Mouse (Mus musculus) induced T-regulatory cell, adult 2 months (primary cell): ENCODE measurements around the gene Nagpa.
"Not testable (repeated sequence)": the region's sequence is repeated elsewhere in the genome, so short reads cannot be mapped to it uniquely, and the experiment has no call there.

Experiments used
- DNase-seq: peaks from one replicate; pipeline ENCODE4 v3.0.0-alpha.2; 2012; ENCODE audit warnings: low read depth

Gene Nagpa

DNA sequence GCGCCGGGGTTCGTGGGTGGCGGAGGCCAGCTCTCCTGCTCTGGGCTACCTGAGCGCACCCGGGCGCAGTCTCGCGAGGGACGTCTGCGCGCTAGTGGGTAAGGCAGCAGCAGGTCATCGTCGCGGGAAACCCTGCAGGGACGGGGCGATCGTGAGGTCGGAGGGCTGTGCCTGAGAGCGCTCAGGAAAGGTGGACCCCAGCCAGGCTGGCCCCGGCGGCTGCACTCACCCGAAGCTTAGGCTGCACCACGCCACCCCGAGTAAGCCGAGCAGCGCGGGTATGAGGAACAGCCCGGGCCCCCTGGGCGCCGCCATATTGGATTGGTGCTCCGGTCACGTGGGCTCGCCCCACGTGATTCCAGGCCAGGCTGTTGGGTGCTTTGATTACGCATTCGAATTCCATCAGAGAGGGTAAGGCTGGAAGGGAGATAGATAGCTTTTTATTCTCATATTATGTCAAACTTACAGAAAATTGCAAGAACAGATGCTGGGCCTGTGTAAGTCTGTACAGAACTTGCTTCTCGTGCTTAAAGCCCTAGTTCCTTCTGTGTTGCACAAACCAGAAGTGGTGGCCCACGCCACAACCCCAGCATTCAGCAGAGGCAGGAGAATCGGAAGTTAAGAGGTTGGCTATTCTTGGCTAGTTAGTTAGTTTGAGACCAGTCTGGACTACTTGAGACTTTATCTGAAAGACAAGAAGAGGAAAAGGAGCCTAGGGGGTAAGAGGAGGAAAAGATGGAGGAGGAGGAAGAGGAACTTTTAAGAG, at the start of gene Nagpa:
Nagpa (minus strand) TSS at position 345 of the 766 bp plus-strand sequence.
- DNase-seq = peak; percentile 88

DNA sequence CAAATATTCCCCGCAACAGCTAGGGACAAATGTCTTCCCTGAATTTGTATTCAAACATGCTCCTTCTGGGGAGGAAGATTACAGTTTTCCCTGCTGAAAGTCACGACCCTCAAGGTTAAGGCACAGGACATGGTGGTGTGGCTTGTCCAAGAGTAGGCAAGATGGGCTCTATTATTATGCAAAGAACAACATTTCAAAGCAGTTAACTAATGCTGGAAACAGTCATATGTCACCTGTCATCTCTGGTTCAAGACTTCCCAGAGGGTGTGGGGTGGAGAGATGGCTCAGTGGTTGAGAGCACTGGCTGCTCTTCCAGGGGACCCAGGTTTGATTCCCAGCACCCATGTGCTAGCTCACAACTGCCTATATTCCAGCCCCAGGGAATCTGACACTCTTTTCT, 48.4 kb upstream of the Nagpa start:
- DNase-seq = no peak

DNA sequence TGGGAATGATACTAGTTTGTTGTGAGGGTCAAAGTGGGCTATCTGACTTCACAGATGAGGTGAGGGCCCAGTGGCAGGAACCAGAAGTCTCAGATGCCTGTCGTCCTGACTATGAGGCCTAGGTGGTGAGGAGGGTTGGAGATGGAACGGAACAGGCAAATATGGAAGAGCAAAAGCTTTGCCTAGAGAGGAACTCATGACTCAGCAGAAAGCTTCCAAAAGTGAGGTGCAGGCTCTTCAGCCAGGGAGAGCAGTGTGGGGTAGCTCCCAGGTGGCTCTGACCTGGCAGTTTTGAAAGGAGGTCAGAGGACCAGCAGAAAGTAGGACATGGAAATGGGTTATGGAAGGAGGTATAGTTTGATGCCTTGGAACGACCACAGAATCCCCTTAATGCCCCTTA, 47.1 kb upstream of the Nagpa start:
- no peak for DNase-seq

GRCm38 (mm10) chr16:5244411-5244810, 40.6 kb upstream of the Nagpa start:
- peak; percentile 71 for DNase-seq

DNA sequence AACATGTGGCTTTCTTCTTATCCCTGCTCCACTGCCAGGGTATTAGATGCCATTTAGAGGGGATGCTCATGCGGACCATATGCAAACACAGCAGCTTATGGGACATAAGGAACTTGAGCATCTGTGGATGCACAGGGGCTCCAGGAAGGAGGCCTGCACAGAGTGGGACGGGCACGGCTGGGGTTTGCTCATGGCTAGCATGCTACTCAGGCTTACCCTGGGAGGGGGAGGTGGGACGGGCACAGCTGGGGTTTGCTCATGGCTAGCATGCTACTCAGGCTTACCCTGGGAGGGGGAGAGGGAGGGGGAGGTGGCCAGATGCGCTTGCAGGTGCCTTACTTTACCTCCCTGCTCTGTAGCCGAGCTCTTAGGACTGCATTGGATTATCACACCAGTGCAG, 39.1 kb upstream of the Nagpa start:
- DNase-seq = no peak

GRCm38 (mm10) chr16:5242355-5242754, 38.5 kb upstream of the Nagpa start:
- DNase-seq = no peak

GRCm38 (mm10) chr16:5233418-5234313, 29.9 kb upstream of the Nagpa start, which contains the start of gene Alg1:
Alg1 (plus strand) TSS chr16:5233621.
- peak; percentile 96 for DNase-seq

GRCm38 (mm10) chr16:5232982-5233381, 29.2 kb upstream of the Nagpa start:
- no peak for DNase-seq

GRCm38 (mm10) chr16:5228103-5228502, 24.3 kb upstream of the Nagpa start:
- not testable (repeated sequence) for DNase-seq

DNA sequence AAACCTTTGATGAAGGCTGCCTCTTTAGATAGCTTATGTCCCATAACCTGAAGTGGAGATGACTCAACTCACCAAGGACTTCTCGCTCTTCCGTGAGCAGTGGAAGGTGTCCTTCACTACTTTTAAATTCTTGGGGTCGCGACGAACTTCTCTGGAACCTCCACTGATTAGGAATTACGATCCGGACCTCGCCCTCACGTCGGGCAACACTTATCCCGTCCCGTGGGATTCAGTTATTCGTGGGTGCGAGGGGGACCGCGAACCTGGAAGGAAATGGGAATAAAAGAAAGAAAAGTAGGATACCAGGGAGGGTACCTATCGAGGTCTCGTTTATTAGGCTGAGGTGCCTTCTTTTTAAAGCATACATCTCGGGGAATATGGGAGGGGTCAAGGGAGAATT, 23.7 kb upstream of the Nagpa start:
- not testable (repeated sequence) for DNase-seq

DNA sequence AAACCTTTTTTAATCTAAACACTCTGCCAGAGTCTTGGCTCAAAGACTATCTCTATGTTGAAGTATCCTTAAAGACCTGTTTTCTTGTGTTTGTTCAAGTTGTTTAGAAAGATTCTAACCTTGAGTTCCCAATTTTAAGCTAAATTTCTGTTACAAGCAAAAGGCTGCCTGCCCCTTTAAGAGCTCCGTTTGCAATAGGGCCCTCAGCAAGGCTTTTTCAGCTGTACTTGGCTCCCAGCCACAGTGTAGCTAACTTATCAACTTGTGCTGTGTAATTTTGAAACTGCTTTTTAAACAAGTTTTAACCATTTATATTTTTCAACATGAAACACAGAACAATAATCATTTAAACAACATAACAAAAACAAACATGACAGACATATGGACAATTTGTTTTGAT, 22.7 kb upstream of the Nagpa start:
- DNase-seq = not testable (repeated sequence)

- no peak for DNase-seq
These were observed 18.3 kb upstream of the Nagpa start, which contains the start of gene AU021092 for GRCm38 (mm10) chr16:5222140-5222539. AU021092 (minus strand) TSS chr16:5222299.

DNA sequence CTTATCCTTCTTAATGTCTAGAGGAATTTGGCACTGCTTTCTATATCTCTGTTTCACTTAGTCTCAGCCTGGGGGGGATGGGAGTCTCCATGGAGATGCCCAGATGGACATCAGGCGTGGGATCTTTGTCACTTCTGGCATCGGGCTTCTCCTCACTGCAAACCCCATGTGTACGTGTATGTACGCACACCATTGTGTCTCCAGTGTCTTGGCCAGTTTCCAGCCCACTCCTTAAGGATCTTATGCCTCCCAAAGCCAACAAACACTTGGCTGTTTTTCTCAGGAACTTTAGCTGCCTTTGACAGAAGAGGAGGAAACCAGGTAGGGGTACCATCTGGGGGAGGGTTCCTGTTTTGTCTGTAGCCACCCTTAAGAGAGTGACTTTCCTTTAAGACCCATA, 17.6 kb upstream of the Nagpa start:
- DNase-seq = no peak

- DNase-seq = no peak
These were observed 13.7 kb upstream of the Nagpa start for GRCm38 (mm10) chr16:5217341-5218133.

- no peak for DNase-seq
These were observed 12.9 kb upstream of the Nagpa start for GRCm38 (mm10) chr16:5216686-5217085.

DNA sequence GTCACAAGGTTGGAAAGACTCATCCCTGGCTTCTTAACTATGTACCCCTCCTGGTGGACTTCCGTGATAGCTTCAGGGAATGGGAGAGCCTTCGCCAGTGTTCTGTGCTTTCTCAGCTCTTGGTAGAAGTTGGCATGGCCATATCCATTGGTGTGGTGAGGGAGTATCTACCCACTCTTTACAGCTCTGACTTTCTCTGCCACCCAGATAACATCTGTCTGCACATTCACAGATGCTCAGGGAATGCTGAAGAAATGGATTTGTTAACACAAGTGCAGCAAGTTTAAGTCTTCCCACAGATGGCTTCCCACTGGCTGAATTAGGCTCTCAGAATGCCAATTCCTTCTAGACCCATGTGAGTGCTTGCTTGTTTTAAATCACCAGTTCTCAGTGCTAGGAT, 10.3 kb upstream of the Nagpa start:
- DNase-seq = no peak

DNA sequence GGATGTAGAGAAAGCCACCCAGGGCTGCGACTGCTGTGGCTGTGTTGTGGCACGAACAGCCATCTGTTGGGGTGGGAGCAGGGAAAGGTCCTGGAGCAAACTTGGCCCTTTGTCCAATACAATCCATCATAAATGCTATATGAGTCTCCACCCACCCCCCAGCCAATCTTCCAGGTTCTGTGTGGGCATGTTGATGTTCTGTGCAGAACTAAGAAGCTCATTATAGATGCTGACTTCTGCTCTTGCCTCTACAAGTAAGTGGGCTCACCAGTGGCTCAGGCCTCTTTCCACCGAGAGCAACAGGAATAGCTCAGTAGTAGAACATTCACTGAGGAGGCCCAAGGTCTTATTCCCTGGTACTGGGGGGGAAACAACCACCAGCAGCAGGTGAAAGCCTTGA, 8.3 kb upstream of the Nagpa start:
- DNase-seq = no peak

DNA sequence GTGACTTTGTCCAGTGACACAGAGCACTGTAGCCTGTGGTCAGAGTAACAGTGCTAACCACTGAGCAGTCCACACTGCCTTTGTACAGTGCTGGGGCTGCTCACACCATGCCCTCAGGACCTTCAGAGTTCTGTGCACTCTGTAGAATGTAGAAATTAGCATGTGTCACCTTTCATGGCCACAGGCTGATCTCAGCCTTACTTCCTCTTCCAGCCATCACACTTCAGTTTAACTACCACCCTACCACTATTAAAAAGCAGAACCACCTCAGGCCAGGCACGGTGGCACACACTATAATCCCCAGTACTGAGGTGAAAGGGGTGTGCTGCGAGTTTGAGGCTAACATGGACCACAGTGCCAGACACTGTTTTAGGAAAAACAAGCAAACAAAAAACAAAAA, 6.6 kb upstream of the Nagpa start:
- no peak for DNase-seq

- DNase-seq = no peak
These were observed 2.2 kb upstream of the Nagpa start for GRCm38 (mm10) chr16:5206051-5206450.

DNA sequence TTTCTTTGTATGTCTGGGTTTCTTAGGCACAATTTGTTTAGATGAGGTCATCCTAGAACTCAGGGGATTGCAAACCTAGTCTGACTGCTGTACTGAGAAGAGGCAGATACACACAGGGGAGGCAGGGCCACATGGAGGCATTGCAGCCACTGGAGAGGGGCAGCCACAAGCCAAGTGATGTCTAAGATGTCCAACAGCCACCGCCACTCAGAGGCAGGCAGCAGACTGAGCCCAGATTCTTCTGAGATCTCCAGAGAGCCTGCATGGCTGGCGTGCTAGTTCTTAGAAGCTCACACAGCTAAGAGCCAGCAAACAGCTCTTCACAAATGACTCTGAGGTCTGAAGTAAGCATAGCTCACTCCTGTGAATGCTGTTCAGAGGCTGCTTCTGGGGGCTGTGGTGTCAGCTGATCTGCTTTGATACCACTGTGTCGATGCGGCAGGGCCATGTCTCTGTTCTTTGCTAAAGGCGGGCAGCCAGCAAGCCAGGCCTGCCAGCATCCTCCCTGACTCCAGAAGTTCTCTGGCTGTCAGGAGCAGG, 1.7 kb upstream of the Nagpa start:
- no peak for DNase-seq

- peak; percentile 64 for DNase-seq
These were observed 612 bp downstream of the Nagpa start for GRCm38 (mm10) chr16:5203200-5203599.

DNA sequence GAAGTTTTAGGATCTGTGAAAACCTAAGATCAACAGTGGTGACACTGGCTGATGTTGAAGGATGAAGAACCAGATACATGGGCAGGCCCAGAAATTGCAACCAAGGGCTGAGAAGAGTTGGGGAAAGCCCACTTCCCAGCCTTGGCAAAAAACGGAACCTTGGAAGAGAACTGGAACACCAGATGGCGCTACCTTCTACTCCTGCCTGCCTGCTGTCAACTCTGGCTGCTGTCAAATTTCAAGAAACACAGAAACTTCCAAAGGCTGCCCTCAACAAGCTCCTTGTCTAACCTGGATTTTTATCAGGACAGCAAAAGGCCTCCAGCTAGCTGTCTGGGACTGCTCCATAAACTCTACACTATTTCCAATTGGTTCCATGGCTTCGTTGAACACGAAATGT, 1.1 kb downstream of the Nagpa start:
- DNase-seq = peak; percentile 70
